Mouse (Mus musculus) C2C12 (cell line): ENCODE results near the gene Psmg4.

ENCODE experiments used
- CTCF ChIP-seq: IDR thresholded peaks from one replicate; pipeline ENCODE4 v1.5.1; 2011; ENCODE audit not compliant: control insufficient read depth, insufficient read depth, insufficient read length
- MAX ChIP-seq: IDR thresholded peaks from one replicate; pipeline ENCODE4 v1.6.1; 2011; ENCODE audit warnings: mild to moderate bottlenecking, control low read depth

- TF ChIP-seq CTCF (no peak), MAX (no peak)
These were observed 64.2 kb downstream of the Psmg4 start for GRCm38 (mm10) chr13:34226940-34227339.
